Mouse (Mus musculus): ENCODE data around the gene Atxn7l3.

The Atxn7l3 gene

GRCm38 (mm10) chr11:102336191-102336590 lies 39.8 kb upstream of the Atxn7l3 start:
- no peak overlapping the region for H3K4me3 ChIP-seq (replicated peaks; ENCODE audit: low read length)
- H3K36me3 ChIP-seq (ENCODE audit: insufficient read depth, low read length): 0 out of 2 replicates have a peak, but pooled peaks cover 5% of the 10 kb centered on the region
- H3K27me3 ChIP-seq (ENCODE audit: insufficient read depth, low read length): no peaks in the 10 kb centered on the region
- TF ChIP-seq CTCF (conservative IDR thresholded peaks at IDR 0.05; ENCODE audit: low read length) (no peak), POU5F1 (IDR thresholded peaks at IDR 0.05; ENCODE audit: borderline replicate concordance, low read length) (no peak), NANOG (IDR thresholded peaks at IDR 0.05; ENCODE audit: borderline replicate concordance, low read length) (no peak)
- peaks cover 6% of the 10 kb centered on the region for H3K9me3 ChIP-seq (ENCODE audit: low read length)
- peaks cover 82% of the 10 kb centered on the region for H3K4me1 ChIP-seq (replicated peaks; ENCODE audit: low read depth, low read length)

- peaks cover 6% of the 10 kb centered on the region for H3K9me3 ChIP-seq (ENCODE audit: low read length)
Observed at GRCm38 (mm10) chr11:102334973-102335700, 38.7 kb upstream of the Atxn7l3 start.

GRCm38 (mm10) chr11:102334010-102334409 lies 37.6 kb upstream of the Atxn7l3 start:
- no peaks in the 10 kb centered on the region for H3K27me3 ChIP-seq (ENCODE audit: insufficient read depth, low read length)
- TF ChIP-seq CTCF (conservative IDR thresholded peaks at IDR 0.05; ENCODE audit: low read length) (no peak), POU5F1 (IDR thresholded peaks at IDR 0.05; ENCODE audit: borderline replicate concordance, low read length) (no peak), NANOG (IDR thresholded peaks at IDR 0.05; ENCODE audit: borderline replicate concordance, low read length) (no peak)
- peaks cover 82% of the 10 kb centered on the region for H3K4me1 ChIP-seq (replicated peaks; ENCODE audit: low read depth, low read length)
- H3K9me3 ChIP-seq (ENCODE audit: low read length): peaks cover 6% of the 10 kb centered on the region
- 0 out of 2 replicates have a peak, but pooled peaks cover 5% of the 10 kb centered on the region for H3K36me3 ChIP-seq (ENCODE audit: insufficient read depth, low read length)
- H3K4me3 ChIP-seq (replicated peaks; ENCODE audit: low read length): no peak overlapping the region

More at GRCm38 (mm10) chr11:102334973-102335700, 38.7 kb upstream of the Atxn7l3 start:
- H3K4me3 ChIP-seq (replicated peaks; ENCODE audit: low read length): peak overlapping the region; percentile 14
- H3K27me3 ChIP-seq (ENCODE audit: insufficient read depth, low read length): no peaks in the 10 kb centered on the region
- no peak for TF ChIP-seq NANOG (IDR thresholded peaks at IDR 0.05; ENCODE audit: borderline replicate concordance, low read length)
- no peak for TF ChIP-seq CTCF (conservative IDR thresholded peaks at IDR 0.05; ENCODE audit: low read length)
- TF ChIP-seq POU5F1 (IDR thresholded peaks at IDR 0.05; ENCODE audit: borderline replicate concordance, low read length): no peak
- 0 out of 2 replicates have a peak, but pooled peaks cover 5% of the 10 kb centered on the region for H3K36me3 ChIP-seq (ENCODE audit: insufficient read depth, low read length)
- peaks cover 80% of the 10 kb centered on the region for H3K4me1 ChIP-seq (replicated peaks; ENCODE audit: low read depth, low read length)

GRCm38 (mm10) chr11:102333061-102333460 lies 36.6 kb upstream of the Atxn7l3 start:
- no peak for TF ChIP-seq NANOG (IDR thresholded peaks at IDR 0.05; ENCODE audit: borderline replicate concordance, low read length)
- no peak for TF ChIP-seq POU5F1 (IDR thresholded peaks at IDR 0.05; ENCODE audit: borderline replicate concordance, low read length)
- no peak for TF ChIP-seq CTCF (conservative IDR thresholded peaks at IDR 0.05; ENCODE audit: low read length)
- peaks cover 83% of the 10 kb centered on the region for H3K4me1 ChIP-seq (replicated peaks; ENCODE audit: low read depth, low read length)
- H3K27me3 ChIP-seq (ENCODE audit: insufficient read depth, low read length): no peaks in the 10 kb centered on the region
- peaks cover 6% of the 10 kb centered on the region for H3K9me3 ChIP-seq (ENCODE audit: low read length)
- 0 out of 2 replicates have a peak, but pooled peaks cover 5% of the 10 kb centered on the region for H3K36me3 ChIP-seq (ENCODE audit: insufficient read depth, low read length)
- H3K4me3 ChIP-seq (replicated peaks; ENCODE audit: low read length): no peak overlapping the region

GRCm38 (mm10) chr11:102331806-102332205 lies 35.4 kb upstream of the Atxn7l3 start:
- H3K36me3 ChIP-seq (ENCODE audit: insufficient read depth, low read length): 0 out of 2 replicates have a peak, but pooled peaks cover 5% of the 10 kb centered on the region
- no peak for TF ChIP-seq POU5F1 (IDR thresholded peaks at IDR 0.05; ENCODE audit: borderline replicate concordance, low read length)
- TF ChIP-seq NANOG (IDR thresholded peaks at IDR 0.05; ENCODE audit: borderline replicate concordance, low read length): no peak
- TF ChIP-seq CTCF (conservative IDR thresholded peaks at IDR 0.05; ENCODE audit: low read length): no peak
- peaks cover 83% of the 10 kb centered on the region for H3K4me1 ChIP-seq (replicated peaks; ENCODE audit: low read depth, low read length)
- no peaks in the 10 kb centered on the region for H3K27me3 ChIP-seq (ENCODE audit: insufficient read depth, low read length)
- peaks cover 6% of the 10 kb centered on the region for H3K9me3 ChIP-seq (ENCODE audit: low read length)
- H3K4me3 ChIP-seq (replicated peaks; ENCODE audit: low read length): peak overlapping the region; percentile 41

GRCm38 (mm10) chr11:102330039-102330438 lies 33.6 kb upstream of the Atxn7l3 start:
- TF ChIP-seq NANOG (IDR thresholded peaks at IDR 0.05; ENCODE audit: borderline replicate concordance, low read length): no peak
- TF ChIP-seq POU5F1 (IDR thresholded peaks at IDR 0.05; ENCODE audit: borderline replicate concordance, low read length): no peak
- no peak for TF ChIP-seq CTCF (conservative IDR thresholded peaks at IDR 0.05; ENCODE audit: low read length)
- Histone ChIP-seq H3K4me1 (replicated peaks; ENCODE audit: low read depth, low read length) (peaks cover 72% of the 10 kb centered on the region), H3K36me3 (ENCODE audit: insufficient read depth, low read length) (0 out of 2 replicates have a peak, but pooled peaks cover 5% of the 10 kb centered on the region), H3K27me3 (ENCODE audit: insufficient read depth, low read length) (no peaks in the 10 kb centered on the region), H3K4me3 (replicated peaks; ENCODE audit: low read length) (peak overlapping the region; percentile 41), H3K9me3 (ENCODE audit: low read length) (peaks cover 6% of the 10 kb centered on the region)

- H3K4me1 ChIP-seq (replicated peaks; ENCODE audit: low read depth, low read length): peaks cover 70% of the 10 kb centered on the region
- H3K36me3 ChIP-seq (ENCODE audit: insufficient read depth, low read length): 0 out of 2 replicates have a peak, but pooled peaks cover 5% of the 10 kb centered on the region
- TF ChIP-seq POU5F1 (IDR thresholded peaks at IDR 0.05; ENCODE audit: borderline replicate concordance, low read length) (peak; percentile 84; the same call in 1 of the 2 replicates), NANOG (IDR thresholded peaks at IDR 0.05; ENCODE audit: borderline replicate concordance, low read length) (peak; percentile 68; the same call in 1 of the 2 replicates), CTCF (conservative IDR thresholded peaks at IDR 0.05; ENCODE audit: low read length) (no peak)
- H3K9me3 ChIP-seq (ENCODE audit: low read length): peaks cover 6% of the 10 kb centered on the region
- H3K27me3 ChIP-seq (ENCODE audit: insufficient read depth, low read length): no peaks in the 10 kb centered on the region
- 0 out of 2 replicates have a peak overlapping the region, but pooled peaks have one; percentile 41 for H3K4me3 ChIP-seq (replicated peaks; ENCODE audit: low read length)
Observed at GRCm38 (mm10) chr11:102329518-102329917, 33.1 kb upstream of the Atxn7l3 start.

GRCm38 (mm10) chr11:102327839-102328238 lies 31.4 kb upstream of the Atxn7l3 start:
- Histone ChIP-seq H3K27me3 (ENCODE audit: insufficient read depth, low read length) (no peaks in the 10 kb centered on the region), H3K4me1 (replicated peaks; ENCODE audit: low read depth, low read length) (peaks cover 80% of the 10 kb centered on the region), H3K9me3 (ENCODE audit: low read length) (peaks cover under 1% of the 10 kb centered on the region; the same call in 1 of the 2 replicates), H3K36me3 (ENCODE audit: insufficient read depth, low read length) (0 out of 2 replicates have a peak, but pooled peaks cover under 1% of the 10 kb centered on the region), H3K4me3 (replicated peaks; ENCODE audit: low read length) (peak overlapping the region; percentile 52)
- no peak for TF ChIP-seq POU5F1 (IDR thresholded peaks at IDR 0.05; ENCODE audit: borderline replicate concordance, low read length)

Measured in E14TG2a.4 (cell line).